Mouse (Mus musculus): ENCODE measurements around the gene Arl4c. TPM values are rescaled to one million over a fixed set of nuclear protein-coding genes. Genes with fewer than 3 reads are reported as not detected.
"Not testable (repeated sequence)": the region's sequence is repeated elsewhere in the genome, so short reads cannot be mapped to it uniquely, and the experiment has no call there.

The Arl4c gene
- total RNA-seq, 2 experiments from 2014 or later, result 35.7 to 39.2 TPM

GRCm38 (mm10) chr1:88638622-88639021, 63.4 kb downstream of the Arl4c start:
- intact Hi-C loops (cut with DNase I), result no loop called here
- no peak for DNase-seq (ENCODE audit: extremely low spot score in 1 of 2, low spot score in 2 of 2)
- Histone ChIP-seq H3K27ac (no peak overlapping the region), H3K4me3 (no peak overlapping the region)
- TF ChIP-seq CTCF (IDR thresholded peaks at IDR 0.05), result no peak

- H3K4me3 ChIP-seq; intact Hi-C loops (cut with DNase I); DNase-seq (ENCODE audit: extremely low spot score in 1 of 2, low spot score in 2 of 2); H3K27ac ChIP-seq: not testable (repeated sequence)
Measured at GRCm38 (mm10) chr1:88636579-88637161, 65.4 kb downstream of the Arl4c start.

- no peak overlapping the region for H3K4me3 ChIP-seq
- DNase-seq (ENCODE audit: extremely low spot score in 1 of 2, low spot score in 2 of 2), result no peak
- H3K27ac ChIP-seq, result no peak overlapping the region
- no peak for TF ChIP-seq CTCF (IDR thresholded peaks at IDR 0.05)
- intact Hi-C loops (cut with DNase I), result no loop called here
Measured at GRCm38 (mm10) chr1:88635659-88636058, 66.4 kb downstream of the Arl4c start.

GRCm38 (mm10) chr1:88632851-88633250, 69.2 kb downstream of the Arl4c start:
- no peak overlapping the region for H3K4me3 ChIP-seq
- H3K27ac ChIP-seq, result no peak overlapping the region
- no peak for DNase-seq (ENCODE audit: extremely low spot score in 1 of 2, low spot score in 2 of 2)
- intact Hi-C loops (cut with DNase I), result no loop called here
- no peak for TF ChIP-seq CTCF (IDR thresholded peaks at IDR 0.05)

GRCm38 (mm10) chr1:88629966-88630488, 72.0 kb downstream of the Arl4c start:
- no peak for DNase-seq (ENCODE audit: extremely low spot score in 1 of 2, low spot score in 2 of 2)
- TF ChIP-seq CTCF (IDR thresholded peaks at IDR 0.05), result no peak
- Histone ChIP-seq H3K27ac (no peak overlapping the region), H3K4me3 (no peak overlapping the region)
- intact Hi-C loops (cut with DNase I), result no loop called here

GRCm38 (mm10) chr1:88625190-88625589, 76.8 kb downstream of the Arl4c start:
- DNase-seq (ENCODE audit: extremely low spot score in 1 of 2, low spot score in 2 of 2), result no peak
- Histone ChIP-seq H3K4me3 (no peak overlapping the region), H3K27ac (no peak overlapping the region)
- TF ChIP-seq CTCF (IDR thresholded peaks at IDR 0.05), result no peak
- intact Hi-C loops (cut with DNase I), result no loop called here

- DNase-seq (ENCODE audit: extremely low spot score in 1 of 2, low spot score in 2 of 2), result no peak
- Histone ChIP-seq H3K27ac (no peak overlapping the region), H3K4me3 (no peak overlapping the region)
- TF ChIP-seq CTCF (IDR thresholded peaks at IDR 0.05), result no peak
- intact Hi-C loops (cut with DNase I), result no loop called here
Measured at GRCm38 (mm10) chr1:88624376-88624775, 77.6 kb downstream of the Arl4c start.

GRCm38 (mm10) chr1:88623541-88624115, 78.4 kb downstream of the Arl4c start:
- Histone ChIP-seq H3K27ac (no peak overlapping the region), H3K4me3 (no peak overlapping the region)
- intact Hi-C loops (cut with DNase I), result no loop called here
- DNase-seq (ENCODE audit: extremely low spot score in 1 of 2, low spot score in 2 of 2), result no peak
- TF ChIP-seq CTCF (IDR thresholded peaks at IDR 0.05), result no peak; the same call in 1 of the 2 replicates

Other genes starting within 250 kb of the Arl4c start
- not detected for gene Glrp1, start 192.2 kb downstream of the Arl4c start, total RNA-seq (2021)

All from left cerebral cortex, adult 2 months (tissue).